Mouse (Mus musculus): ENCODE results near the gene Gm13279.
"Not testable (repeated sequence)": the region's sequence is repeated elsewhere in the genome, so short reads cannot be mapped to it uniquely, and the experiment has no call there.

DNA sequence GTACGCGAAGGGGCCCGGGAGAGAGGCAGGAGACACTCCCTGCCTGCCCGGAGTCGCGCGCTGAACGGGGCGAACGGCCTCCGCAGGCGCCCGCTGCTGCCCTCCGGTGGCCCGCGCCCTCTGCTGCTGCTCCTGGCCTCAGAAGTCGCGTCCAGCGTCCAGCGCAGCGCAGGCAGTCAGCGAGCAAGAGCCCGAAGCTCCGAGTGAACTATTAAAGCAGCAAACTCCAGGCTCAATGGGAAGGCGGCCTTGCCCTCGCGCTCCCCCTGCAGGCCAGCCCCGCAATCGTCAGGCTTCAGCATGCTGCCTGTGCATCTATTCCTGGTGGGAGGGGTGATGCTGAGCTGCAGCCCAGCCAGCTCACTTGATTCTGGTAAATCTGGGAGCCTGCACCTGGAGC is 5.8 kb downstream of the Gm13279 start, which contains the start of gene Gm13287:
- not testable (repeated sequence) for TF ChIP-seq CEBPB (IDR thresholded peaks at IDR 0.05; ENCODE audit: insufficient read depth, poor library complexity, severe bottlenecking); POLR2AphosphoS2 (IDR thresholded peaks at IDR 0.05; ENCODE audit: insufficient read length, low read depth); POLR2A (IDR thresholded peaks at IDR 0.05; ENCODE audit: insufficient read length, low read depth); MYOG (IDR thresholded peaks at IDR 0.05; ENCODE audit: control insufficient read depth in 1 of 3, insufficient read depth in 1 of 3, insufficient read length in 2 of 3, low read depth in 2 of 3); MAX (IDR thresholded peaks at IDR 0.05; ENCODE audit: low read depth); TCF12 (IDR thresholded peaks at IDR 0.05; ENCODE audit: insufficient read depth, poor library complexity, severe bottlenecking); USF1 (IDR thresholded peaks at IDR 0.05; ENCODE audit: low read depth); E2F4 (IDR thresholded peaks at IDR 0.05; ENCODE audit: insufficient read depth); SRF (IDR thresholded peaks at IDR 0.05; ENCODE audit: control insufficient read depth, insufficient read length, low read depth); TCF3 (IDR thresholded peaks at IDR 0.05; ENCODE audit: insufficient read length, low read depth); MYOD1 (IDR thresholded peaks at IDR 0.05; ENCODE audit: control insufficient read depth in 1 of 3, insufficient read length in 2 of 3, low read depth in 2 of 3)
